Mouse (Mus musculus): ENCODE results near the gene Amfr.

- no peak for TF ChIP-seq POLR2A (IDR thresholded peaks at IDR 0.05; ENCODE audit: borderline replicate concordance, extremely low read depth, insufficient read depth, insufficient read length, poor library complexity, severe bottlenecking)
- TF ChIP-seq CTCF (IDR thresholded peaks at IDR 0.05; ENCODE audit: borderline replicate concordance, extremely low read depth, insufficient read depth, insufficient read length), result no peak
Measured at GRCm38 (mm10) chr8:93946397-93946796, 66.2 kb downstream of the Amfr start.
